Mouse (Mus musculus): ENCODE measurements at regions not wholly inside any gene's neighbourhood (a gene's known extent, or its start where the extent isn't known, plus 50 kb on each side); places are given as distances from the start of the nearest gene placed in this dataset.
"Not testable (repeated sequence)": the region's sequence is repeated elsewhere in the genome, so short reads cannot be mapped to it uniquely, and the experiment has no call there.

- Histone ChIP-seq H3K27ac (no peak overlapping the region), H3K36me3 (no peaks in the 10 kb centered on the region), H3K4me3 (replicated peaks) (no peak overlapping the region), H3K4me1 (replicated peaks) (no peaks in the 10 kb centered on the region), H3K9ac (replicated peaks) (no peak overlapping the region), H3K4me2 (replicated peaks) (no peak overlapping the region), H3K27me3 (no peaks in the 10 kb centered on the region), H3K9me3 (no peaks in the 10 kb centered on the region)
- WGBS = 71% methylated on average over 2 of the region's 2 CpGs
- ATAC-seq = no peak
Measured at GRCm38 (mm10) chr14:104206602-104207001, 261.2 kb downstream of the Pou4f1 start.

GRCm38 (mm10) chr14:104203239-104203986 is 264.4 kb downstream of the Pou4f1 start:
- H3K36me3 ChIP-seq = no peaks in the 10 kb centered on the region
- no peaks in the 10 kb centered on the region for H3K4me1 ChIP-seq (replicated peaks)
- no peak overlapping the region for H3K27ac ChIP-seq
- H3K9me3 ChIP-seq = no peaks in the 10 kb centered on the region
- no peak for ATAC-seq
- no peak overlapping the region for H3K4me2 ChIP-seq (replicated peaks)
- H3K4me3 ChIP-seq (replicated peaks) = no peak overlapping the region
- H3K9ac ChIP-seq (replicated peaks) = no peak overlapping the region
- H3K27me3 ChIP-seq = no peaks in the 10 kb centered on the region
- WGBS = 76% methylated on average over 17 of the region's 17 CpGs

- 61% methylated on average over 11 of the region's 11 CpGs for WGBS
- Histone ChIP-seq H3K4me2 (replicated peaks) (peak overlapping the region; percentile 20), H3K27me3 (no peaks in the 10 kb centered on the region), H3K36me3 (no peaks in the 10 kb centered on the region), H3K9me3 (no peaks in the 10 kb centered on the region), H3K9ac (replicated peaks) (0 out of 2 replicates have a peak overlapping the region, but pooled peaks have one; percentile 23), H3K4me3 (replicated peaks) (no peak overlapping the region), H3K27ac (peak overlapping the region; percentile 60), H3K4me1 (replicated peaks) (peaks cover 12% of the 10 kb centered on the region)
- no peak for ATAC-seq
Measured at GRCm38 (mm10) chr14:104193198-104193597, 274.6 kb downstream of the Pou4f1 start.

GRCm38 (mm10) chr14:104175122-104175521 is 292.7 kb downstream of the Pou4f1 start:
- no peak overlapping the region for H3K4me2 ChIP-seq (replicated peaks)
- no peaks in the 10 kb centered on the region for H3K36me3 ChIP-seq
- H3K27me3 ChIP-seq = no peaks in the 10 kb centered on the region
- no peaks in the 10 kb centered on the region for H3K4me1 ChIP-seq (replicated peaks)
- H3K9ac ChIP-seq (replicated peaks) = no peak overlapping the region
- H3K9me3 ChIP-seq = no peaks in the 10 kb centered on the region
- H3K4me3 ChIP-seq (replicated peaks) = no peak overlapping the region
- H3K27ac ChIP-seq = no peak overlapping the region
- ATAC-seq = no peak

GRCm38 (mm10) chr14:104146841-104147240 is 302.6 kb upstream of the Ednrb start:
- WGBS = 50% methylated on average over 5 of the region's 5 CpGs
- Histone ChIP-seq H3K4me2 (replicated peaks) (no peak overlapping the region), H3K9ac (replicated peaks) (no peak overlapping the region), H3K27ac (no peak overlapping the region), H3K4me3 (replicated peaks) (no peak overlapping the region), H3K4me1 (replicated peaks) (peaks cover 15% of the 10 kb centered on the region), H3K27me3 (no peaks in the 10 kb centered on the region), H3K9me3 (no peaks in the 10 kb centered on the region), H3K36me3 (no peaks in the 10 kb centered on the region)
- no peak for ATAC-seq

- peak overlapping the region; percentile 69; the same call in 1 of the 2 replicates for H3K27ac ChIP-seq
- H3K36me3 ChIP-seq = no peaks in the 10 kb centered on the region
- H3K4me3 ChIP-seq (replicated peaks) = no peak overlapping the region
- no peaks in the 10 kb centered on the region for H3K9me3 ChIP-seq
- no peak overlapping the region for H3K9ac ChIP-seq (replicated peaks)
- 20% methylated on average over 5 of the region's 5 CpGs for WGBS
- peaks cover 15% of the 10 kb centered on the region for H3K4me1 ChIP-seq (replicated peaks)
- H3K27me3 ChIP-seq = no peaks in the 10 kb centered on the region
- no peak overlapping the region for H3K4me2 ChIP-seq (replicated peaks)
- ATAC-seq = peak; percentile 98
Measured at GRCm38 (mm10) chr14:104145395-104145794, 301.2 kb upstream of the Ednrb start.

GRCm38 (mm10) chr14:104114986-104115951 is 271.1 kb upstream of the Ednrb start:
- Histone ChIP-seq H3K4me3 (replicated peaks) (no peak overlapping the region), H3K9ac (replicated peaks) (no peak overlapping the region), H3K27ac (peak overlapping the region; percentile 22; the same call in 1 of the 2 replicates), H3K27me3 (no peaks in the 10 kb centered on the region), H3K9me3 (no peaks in the 10 kb centered on the region), H3K36me3 (no peaks in the 10 kb centered on the region), H3K4me2 (replicated peaks) (peak overlapping the region; percentile 17), H3K4me1 (replicated peaks) (peaks cover 10% of the 10 kb centered on the region)
- WGBS = 29% methylated on average over 14 of the region's 14 CpGs
- peak; percentile 83 for ATAC-seq

GRCm38 (mm10) chr14:104114182-104114581 is 270.0 kb upstream of the Ednrb start:
- Histone ChIP-seq H3K27me3 (no peaks in the 10 kb centered on the region), H3K9me3 (no peaks in the 10 kb centered on the region), H3K36me3 (no peaks in the 10 kb centered on the region), H3K9ac (replicated peaks) (no peak overlapping the region), H3K4me1 (replicated peaks) (peaks cover 10% of the 10 kb centered on the region), H3K4me3 (replicated peaks) (no peak overlapping the region), H3K27ac (no peak overlapping the region), H3K4me2 (replicated peaks) (no peak overlapping the region)
- ATAC-seq = 0 out of 2 replicates have a peak, but pooled peaks have one; percentile 40
- WGBS = 57% methylated on average over 3 of the region's 3 CpGs

GRCm38 (mm10) chr14:104113448-104113847 is 269.2 kb upstream of the Ednrb start:
- H3K9ac ChIP-seq (replicated peaks) = no peak overlapping the region
- H3K4me1 ChIP-seq (replicated peaks) = peaks cover 10% of the 10 kb centered on the region
- H3K4me3 ChIP-seq (replicated peaks) = no peak overlapping the region
- no peaks in the 10 kb centered on the region for H3K9me3 ChIP-seq
- ATAC-seq = peak; percentile 53; the same call in 1 of the 2 replicates
- no peak overlapping the region for H3K27ac ChIP-seq
- H3K36me3 ChIP-seq = no peaks in the 10 kb centered on the region
- H3K4me2 ChIP-seq (replicated peaks) = no peak overlapping the region
- no peaks in the 10 kb centered on the region for H3K27me3 ChIP-seq
- WGBS = 20% methylated on average over 2 of the region's 2 CpGs

GRCm38 (mm10) chr14:104086381-104086780 is 242.2 kb upstream of the Ednrb start:
- 43% methylated on average over 2 of the region's 2 CpGs for WGBS
- H3K27me3 ChIP-seq = no peaks in the 10 kb centered on the region
- no peak overlapping the region for H3K4me2 ChIP-seq (replicated peaks)
- H3K9me3 ChIP-seq = no peaks in the 10 kb centered on the region
- H3K36me3 ChIP-seq = no peaks in the 10 kb centered on the region
- no peak overlapping the region for H3K4me3 ChIP-seq (replicated peaks)
- peaks cover 6% of the 10 kb centered on the region; the same call in 1 of the 2 replicates for H3K4me1 ChIP-seq (replicated peaks)
- ATAC-seq = peak; percentile 75
- H3K27ac ChIP-seq = no peak overlapping the region
- no peak overlapping the region for H3K9ac ChIP-seq (replicated peaks)

- not testable (repeated sequence) for H3K9ac ChIP-seq (replicated peaks); H3K4me1 ChIP-seq (replicated peaks); H3K4me2 ChIP-seq (replicated peaks); H3K27ac ChIP-seq; H3K36me3 ChIP-seq; ATAC-seq; H3K9me3 ChIP-seq; H3K4me3 ChIP-seq (replicated peaks); H3K27me3 ChIP-seq
- 83% methylated on average over 1 of the region's 4 CpGs for WGBS
Measured at GRCm38 (mm10) chr14:104064199-104064598, 220.0 kb upstream of the Ednrb start.

GRCm38 (mm10) chr14:104053697-104054096 is 209.5 kb upstream of the Ednrb start:
- 91% methylated on average over 1 of the region's 1 CpGs for WGBS
- no peaks in the 10 kb centered on the region for H3K27me3 ChIP-seq
- H3K9ac ChIP-seq (replicated peaks) = no peak overlapping the region
- no peaks in the 10 kb centered on the region for H3K36me3 ChIP-seq
- no peak for ATAC-seq
- H3K27ac ChIP-seq = no peak overlapping the region
- no peak overlapping the region for H3K4me2 ChIP-seq (replicated peaks)
- no peaks in the 10 kb centered on the region for H3K4me1 ChIP-seq (replicated peaks)
- no peak overlapping the region for H3K4me3 ChIP-seq (replicated peaks)
- no peaks in the 10 kb centered on the region for H3K9me3 ChIP-seq
